Mouse (Mus musculus) kidney, embryonic 16.5 days (tissue): ENCODE results near the gene Fam214a. TPM values are rescaled to one million over a fixed set of nuclear protein-coding genes. Genes with fewer than 3 reads are reported as not detected.

Experiments
- ATAC-seq: fragments of 200-750 bp; cut with Nextera tagmentation; 2 replicates; pipeline ENCODE4 v1.8.0; 2017; ENCODE audit warnings: moderate TSS enrichment; ENCODE audit not compliant: low FRiP score, low TSS enrichment
- H3K27ac ChIP-seq: fragments of 300-500 bp; sonication (generic); 2 replicates; pipeline ENCODE4 v1.5.1; 2014; ENCODE audit warnings: low read length
- H3K27me3 ChIP-seq: fragments of 300-500 bp; sonication (generic); 2 replicates; pipeline ENCODE4 v1.6.1; 2014; ENCODE audit warnings: low read length, control low read depth, mixed read lengths; ENCODE audit not compliant: insufficient read depth
- H3K36me3 ChIP-seq: fragments of 300-500 bp; sonication (generic); 2 replicates; pipeline ENCODE4 v1.6.1; 2014; ENCODE audit warnings: low read length, control low read depth, mixed read lengths; ENCODE audit not compliant: insufficient read depth
- H3K4me1 ChIP-seq: fragments of 300-500 bp; sonication (generic); 2 replicates; pipeline ENCODE4 v1.6.1; 2014; ENCODE audit warnings: low read length, control low read depth, mixed read lengths; ENCODE audit not compliant: insufficient read depth
- H3K4me2 ChIP-seq: fragments of 300-500 bp; sonication (generic); replicated peaks from 2 replicates; pipeline ENCODE4 v1.6.1; 2014; ENCODE audit warnings: low read depth, low read length
- H3K4me3 ChIP-seq: fragments of 300-500 bp; sonication (generic); 2 replicates; pipeline ENCODE4 v1.5.1; 2014; ENCODE audit warnings: mild to moderate bottlenecking, low read length
- H3K9ac ChIP-seq: fragments of 300-500 bp; sonication (generic); replicated peaks from 2 replicates; pipeline ENCODE4 v1.6.1; 2014; ENCODE audit warnings: low read length
- H3K9me3 ChIP-seq: fragments of 300-500 bp; sonication (generic); 2 replicates; pipeline ENCODE4 v1.6.1; 2016; ENCODE audit warnings: low read length, control low read depth
- WGBS: fragments of 180-500 bp; shearing (Covaris S2); extraction: QIAGEN DNeasy Blood & Tissue Kit; methylation state at CpG from one replicate; pipeline ENCODE4 v1.1.7; 2014; 5-methylcytosine and 5-hydroxymethylcytosine counted together
- polyA plus RNA-seq: library from polyadenylated mRNA; unstranded; fragments of >200 nt; fragmentation: Nextera tagmentation; extraction: Ambion mirVana; gene quantifications from 2 replicates; pipeline ENCODE4 v1.2.1, GENCODE M21; 2015

Fam214a gene
- polyA plus RNA-seq, 1 experiment from 2014 or later, result 13.6 TPM

- Histone ChIP-seq H3K36me3 (peaks cover 3% of the 10 kb centered on the region; the same call in 1 of the 2 replicates), H3K4me2 (no peak overlapping the region), H3K4me3 (no peak overlapping the region), H3K9me3 (no peaks in the 10 kb centered on the region), H3K4me1 (no peaks in the 10 kb centered on the region), H3K9ac (no peak overlapping the region), H3K27me3 (no peaks in the 10 kb centered on the region), H3K27ac (no peak overlapping the region)
- 87% methylated on average over 10 of the region's 10 CpGs for whole genome bisulfite sequencing
- no peak for ATAC-seq
Measured at GRCm38 (mm10) chr9:74964866-74965384, 12.2 kb downstream of the Fam214a start.

DNA sequence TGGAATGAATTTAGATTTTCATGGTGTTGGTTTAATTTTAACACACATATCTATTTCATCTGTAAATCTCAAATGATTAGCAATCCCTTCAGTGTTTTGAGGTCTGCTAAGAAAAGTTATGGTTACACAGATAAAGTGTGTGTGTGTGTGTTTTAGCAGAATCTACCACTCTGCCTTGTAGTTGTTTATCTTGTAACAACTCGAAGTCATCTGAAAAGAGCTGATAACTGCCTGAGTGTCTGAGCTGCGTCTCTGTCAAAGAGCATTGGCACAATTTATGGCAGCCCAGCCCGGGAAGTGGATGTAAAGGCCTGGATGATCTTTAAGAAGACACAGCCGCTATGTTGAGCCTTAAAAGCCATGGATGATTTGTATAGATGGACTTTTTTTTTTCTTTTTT is 13.5 kb downstream of the Fam214a start:
- ATAC-seq, result no peak
- H3K36me3 ChIP-seq, result peaks cover 3% of the 10 kb centered on the region; the same call in 1 of the 2 replicates
- H3K4me2 ChIP-seq, result no peak overlapping the region
- H3K4me1 ChIP-seq, result no peaks in the 10 kb centered on the region
- 52% methylated on average over 4 of the region's 4 CpGs for WGBS
- no peak overlapping the region for H3K4me3 ChIP-seq
- no peaks in the 10 kb centered on the region for H3K27me3 ChIP-seq
- H3K27ac ChIP-seq, result no peak overlapping the region
- H3K9me3 ChIP-seq, result no peaks in the 10 kb centered on the region
- H3K9ac ChIP-seq, result no peak overlapping the region

DNA sequence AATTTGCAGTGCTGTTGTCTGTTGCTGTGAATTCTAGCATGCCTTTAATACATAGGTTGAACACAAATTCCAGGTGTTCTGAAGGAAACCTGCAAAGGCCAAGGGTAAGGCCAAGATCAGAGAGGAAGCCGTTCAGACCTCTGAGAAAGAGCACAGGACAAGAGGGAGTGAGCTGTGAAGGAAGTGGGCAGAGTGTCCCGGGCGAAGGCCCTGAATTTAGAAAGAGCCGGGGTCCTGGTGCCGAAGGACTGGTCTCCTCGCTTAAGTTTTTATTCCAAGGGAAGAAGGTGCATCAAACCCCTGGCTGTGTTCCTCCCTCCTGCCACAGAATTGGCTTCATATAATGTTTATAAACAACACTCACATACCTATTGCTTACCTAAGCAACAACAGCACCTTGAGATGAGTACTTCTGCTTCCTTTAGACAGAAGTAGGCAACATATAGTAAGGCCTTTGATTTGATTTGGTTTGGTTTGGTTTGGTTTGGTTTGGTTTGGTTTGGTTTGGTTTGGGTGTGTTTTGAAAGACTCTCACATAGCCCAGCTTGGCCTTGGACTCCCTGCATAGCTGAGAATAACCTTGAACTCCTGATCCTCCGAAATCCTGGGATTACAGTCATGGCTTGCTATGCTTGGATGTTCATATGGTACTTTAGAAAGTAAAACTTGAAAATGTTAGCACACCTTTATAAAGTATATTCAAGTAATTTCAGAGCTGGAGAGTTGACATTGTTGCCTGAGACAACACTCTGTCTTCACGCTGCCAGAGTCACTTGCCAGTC is 16.2 kb downstream of the Fam214a start:
- Histone ChIP-seq H3K4me3 (no peak overlapping the region), H3K4me2 (no peak overlapping the region), H3K9ac (no peak overlapping the region), H3K9me3 (no peaks in the 10 kb centered on the region), H3K27ac (no peak overlapping the region), H3K36me3 (no peaks in the 10 kb centered on the region), H3K27me3 (no peaks in the 10 kb centered on the region), H3K4me1 (no peaks in the 10 kb centered on the region)
- WGBS, result 89% methylated on average over 8 of the region's 8 CpGs
- ATAC-seq, result no peak

DNA sequence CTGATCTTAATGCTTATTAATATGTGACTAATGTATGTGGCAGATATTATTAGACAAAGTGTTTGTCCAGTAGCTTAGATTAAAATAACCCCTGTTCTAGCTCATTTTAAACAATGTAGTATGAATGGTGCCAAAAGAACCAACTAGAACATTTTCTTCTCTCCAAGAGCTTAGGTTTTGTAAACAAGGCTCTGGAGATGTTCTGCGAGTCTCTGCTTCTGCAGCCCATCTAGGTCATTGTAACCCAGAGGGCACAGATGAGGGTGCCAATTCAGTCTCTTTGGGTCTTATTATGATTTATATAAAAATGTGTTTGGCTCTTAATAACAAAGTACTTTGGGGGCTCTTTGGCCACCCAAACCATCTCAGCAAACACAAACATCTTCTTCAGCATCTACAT is 17.9 kb downstream of the Fam214a start:
- no peak overlapping the region for H3K9ac ChIP-seq
- H3K9me3 ChIP-seq, result no peaks in the 10 kb centered on the region
- H3K27me3 ChIP-seq, result no peaks in the 10 kb centered on the region
- H3K36me3 ChIP-seq, result no peaks in the 10 kb centered on the region
- 81% methylated on average over 1 of the region's 1 CpGs for WGBS
- no peak overlapping the region for H3K4me3 ChIP-seq
- no peak overlapping the region for H3K4me2 ChIP-seq
- ATAC-seq, result no peak
- no peak overlapping the region for H3K27ac ChIP-seq
- peaks cover 13% of the 10 kb centered on the region for H3K4me1 ChIP-seq

DNA sequence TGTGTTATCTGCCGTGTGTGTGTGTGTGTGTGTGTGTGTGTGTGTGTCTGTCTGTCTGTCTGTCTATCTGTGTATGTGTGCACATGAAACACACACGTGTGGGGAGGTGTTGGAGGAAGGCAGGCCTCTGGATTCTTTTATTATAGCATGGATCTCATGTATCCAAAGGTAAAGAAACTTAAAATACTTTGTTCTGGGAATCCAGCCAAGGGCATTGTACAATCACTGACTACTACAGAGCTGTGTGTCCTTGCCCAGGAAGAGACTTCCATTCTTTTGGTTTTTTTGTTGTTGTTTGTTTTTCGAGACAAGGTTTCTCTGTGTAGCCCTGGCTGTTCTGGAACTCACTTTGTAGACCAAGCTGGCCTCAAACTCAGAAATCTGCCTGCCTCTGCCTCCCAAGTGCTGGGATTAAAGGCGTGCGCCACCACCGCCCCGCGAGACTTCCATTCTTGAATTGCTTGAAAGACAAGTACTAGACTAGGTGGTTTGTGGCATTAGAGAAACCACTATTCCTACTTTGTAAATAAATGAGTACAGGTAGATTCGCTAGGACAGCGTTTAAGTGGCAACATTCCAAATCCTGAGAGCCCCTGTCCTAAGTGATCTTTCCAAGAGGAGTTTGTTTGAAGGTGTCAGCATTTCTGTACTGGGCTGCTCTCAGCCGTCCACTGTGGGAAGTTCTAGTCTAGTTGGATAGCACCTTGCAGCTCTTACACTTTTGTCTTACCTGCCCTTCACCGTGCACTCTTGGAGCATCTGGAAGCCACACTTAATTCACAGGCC is 18.7 kb downstream of the Fam214a start:
- H3K9ac ChIP-seq, result no peak overlapping the region
- no peaks in the 10 kb centered on the region for H3K27me3 ChIP-seq
- H3K27ac ChIP-seq, result no peak overlapping the region
- H3K9me3 ChIP-seq, result no peaks in the 10 kb centered on the region
- H3K36me3 ChIP-seq, result no peaks in the 10 kb centered on the region
- H3K4me1 ChIP-seq, result peaks cover 15% of the 10 kb centered on the region
- H3K4me3 ChIP-seq, result no peak overlapping the region
- no peak overlapping the region for H3K4me2 ChIP-seq
- 89% methylated on average over 12 of the region's 12 CpGs for WGBS
- ATAC-seq, result no peak

DNA sequence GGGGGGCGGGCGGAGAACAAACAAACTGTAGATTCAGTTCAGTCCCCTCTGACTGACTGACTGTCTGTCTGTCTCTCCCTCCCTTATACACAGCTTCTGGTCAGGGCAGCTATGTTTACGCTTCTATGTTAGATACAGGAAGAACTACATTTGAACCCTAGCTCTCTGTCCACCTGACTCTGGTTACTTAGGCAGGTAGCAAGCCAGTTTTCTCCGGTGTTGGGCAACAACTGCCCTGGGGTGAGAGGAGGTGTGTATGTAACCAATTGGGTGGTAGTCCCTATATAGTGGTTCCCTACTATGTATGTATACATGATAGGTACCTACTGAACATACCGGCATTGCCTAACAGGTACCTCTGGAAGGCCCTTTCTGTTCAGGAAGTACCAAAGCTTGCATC is 20.1 kb downstream of the Fam214a start:
- Histone ChIP-seq H3K4me2 (no peak overlapping the region), H3K4me3 (no peak overlapping the region), H3K4me1 (peaks cover 19% of the 10 kb centered on the region), H3K9ac (no peak overlapping the region), H3K27me3 (no peaks in the 10 kb centered on the region), H3K9me3 (no peaks in the 10 kb centered on the region), H3K27ac (no peak overlapping the region), H3K36me3 (no peaks in the 10 kb centered on the region)
- ATAC-seq, result no peak
- 86% methylated on average over 5 of the region's 5 CpGs for whole genome bisulfite sequencing

DNA sequence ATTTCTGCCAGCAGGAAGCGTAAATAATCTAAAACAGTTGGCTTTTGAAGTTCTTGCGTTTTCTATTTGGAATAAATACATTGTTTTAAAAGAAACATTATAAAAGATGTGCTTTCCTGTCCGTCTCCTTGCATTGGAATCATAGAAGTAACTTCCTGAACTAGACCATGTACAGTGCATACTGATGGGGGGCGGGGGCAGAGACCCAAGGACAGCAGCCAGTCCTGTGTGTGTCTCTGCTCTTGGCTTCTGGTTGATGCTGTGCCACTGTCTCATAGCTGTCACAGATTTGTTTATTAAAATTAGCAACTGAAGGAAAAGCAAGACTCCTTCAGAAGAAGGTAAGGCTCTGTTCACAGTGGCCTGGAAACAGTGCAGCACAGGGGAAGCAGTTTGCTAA is 20.5 kb downstream of the Fam214a start:
- Histone ChIP-seq H3K9ac (no peak overlapping the region), H3K36me3 (no peaks in the 10 kb centered on the region), H3K27me3 (no peaks in the 10 kb centered on the region), H3K4me2 (no peak overlapping the region), H3K4me1 (peaks cover 19% of the 10 kb centered on the region), H3K27ac (no peak overlapping the region), H3K9me3 (no peaks in the 10 kb centered on the region), H3K4me3 (no peak overlapping the region)
- ATAC-seq, result no peak
- 85% methylated on average over 4 of the region's 4 CpGs for WGBS

- ATAC-seq, result no peak
- 8% methylated on average over 11 of the region's 11 CpGs for WGBS
- H3K4me2 ChIP-seq, result peak overlapping the region; percentile 73
- H3K4me1 ChIP-seq, result peaks cover 19% of the 10 kb centered on the region
- no peaks in the 10 kb centered on the region for H3K36me3 ChIP-seq
- peak overlapping the region; percentile 92 for H3K27ac ChIP-seq
- H3K9ac ChIP-seq, result peak overlapping the region; percentile 42
- H3K4me3 ChIP-seq, result no peak overlapping the region
- no peaks in the 10 kb centered on the region for H3K9me3 ChIP-seq
- H3K27me3 ChIP-seq, result no peaks in the 10 kb centered on the region
Measured at GRCm38 (mm10) chr9:74974758-74975157, 22.1 kb downstream of the Fam214a start.

DNA sequence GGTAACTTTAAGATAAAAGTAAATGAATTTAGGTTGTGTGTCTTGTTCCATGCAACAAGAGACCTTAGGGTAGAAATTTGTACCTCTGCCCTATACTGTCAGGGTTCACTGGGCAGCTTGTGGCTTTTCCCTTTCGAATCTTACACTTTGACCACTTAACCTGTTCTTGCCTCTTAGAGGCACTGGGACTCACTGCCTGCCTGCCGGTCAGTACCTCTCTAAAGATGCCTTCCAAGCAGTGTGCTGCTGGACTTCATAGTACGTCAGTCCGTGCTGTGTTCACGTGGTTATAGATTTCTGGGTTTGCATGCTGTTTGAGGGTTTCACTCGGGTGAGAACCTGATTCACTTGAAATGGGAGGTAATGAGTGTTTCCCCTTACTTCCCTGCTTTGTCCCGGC is 22.7 kb downstream of the Fam214a start:
- Histone ChIP-seq H3K27me3 (no peaks in the 10 kb centered on the region), H3K27ac (peak overlapping the region; percentile 92), H3K4me2 (peak overlapping the region; percentile 73), H3K4me3 (peak overlapping the region; percentile 58), H3K9me3 (no peaks in the 10 kb centered on the region), H3K36me3 (no peaks in the 10 kb centered on the region), H3K4me1 (peaks cover 19% of the 10 kb centered on the region), H3K9ac (peak overlapping the region; percentile 74)
- WGBS, result 8% methylated on average over 7 of the region's 7 CpGs
- peak; percentile 62 for ATAC-seq
